Mouse (Mus musculus) stomach, postnatal 0 days (tissue): ENCODE measurements at regions not wholly inside any gene's neighbourhood (a gene's known extent, or its start where the extent isn't known, plus 50 kb on each side); places are given as distances from the start of the nearest gene placed in this dataset.

Experiments
- ATAC-seq: fragments of 200-750 bp; cut with Nextera tagmentation; 2 replicates; pipeline ENCODE4 v1.8.0; 2017; ENCODE audit not compliant: low FRiP score, low TSS enrichment
- DNase-seq: peaks from one replicate; pipeline ENCODE4 v3.0.0-alpha.2; 2016; ENCODE audit warnings: low spot score
- H3K27ac ChIP-seq: fragments of 300-500 bp; sonication (generic); replicated peaks from 2 replicates; pipeline ENCODE4 v1.5.1; 2014; ENCODE audit warnings: mild to moderate bottlenecking, control low read depth
- H3K27me3 ChIP-seq: fragments of 300-500 bp; sonication (generic); 2 replicates; pipeline ENCODE4 v1.6.1; 2014; ENCODE audit warnings: low read length; ENCODE audit not compliant: control insufficient read depth, insufficient read depth
- H3K36me3 ChIP-seq: fragments of 300-500 bp; sonication (generic); 2 replicates; pipeline ENCODE4 v1.6.1; 2014; ENCODE audit warnings: low read length, mixed read lengths; ENCODE audit not compliant: control insufficient read depth, insufficient read depth
- H3K4me1 ChIP-seq: fragments of 300-500 bp; sonication (generic); replicated peaks from 2 replicates; pipeline ENCODE4 v1.6.1; 2014; ENCODE audit warnings: antibody characterized with exemption; ENCODE audit not compliant: control insufficient read depth, insufficient read depth
- H3K4me2 ChIP-seq: fragments of 300-500 bp; sonication (generic); replicated peaks from 2 replicates; pipeline ENCODE4 v1.6.1; 2014; ENCODE audit warnings: low read depth, mild to moderate bottlenecking, control low read depth, moderate library complexity
- H3K4me3 ChIP-seq: fragments of 300-500 bp; sonication (generic); 2 replicates; pipeline ENCODE4 v1.5.1; 2014; ENCODE audit warnings: low read depth, low read length, control low read depth
- H3K9ac ChIP-seq: fragments of 300-500 bp; sonication (generic); 2 replicates; pipeline ENCODE4 v1.6.1; 2014; ENCODE audit warnings: mild to moderate bottlenecking, low read length, control low read depth, mixed read lengths
- H3K9me3 ChIP-seq: fragments of 300-500 bp; sonication (generic); 2 replicates; pipeline ENCODE4 v1.6.1; 2016; ENCODE audit warnings: low read length; ENCODE audit not compliant: control insufficient read depth
- CTCF ChIP-seq: IDR thresholded peaks from 2 replicates; pipeline ENCODE4 v1.5.1; 2016; ENCODE audit warnings: antibody characterized with exemption, low read depth, mild to moderate bottlenecking, moderate library complexity
- EP300 ChIP-seq: optimal IDR thresholded peaks from 2 replicates; pipeline ENCODE3; 2016; ENCODE audit warnings: antibody characterized with exemption
- WGBS: fragments of 180-500 bp; shearing (Covaris S2); extraction: QIAGEN DNeasy Blood & Tissue Kit; methylation state at CpG from one replicate; pipeline ENCODE4 v1.1.7; 2014; 5-methylcytosine and 5-hydroxymethylcytosine counted together

DNA sequence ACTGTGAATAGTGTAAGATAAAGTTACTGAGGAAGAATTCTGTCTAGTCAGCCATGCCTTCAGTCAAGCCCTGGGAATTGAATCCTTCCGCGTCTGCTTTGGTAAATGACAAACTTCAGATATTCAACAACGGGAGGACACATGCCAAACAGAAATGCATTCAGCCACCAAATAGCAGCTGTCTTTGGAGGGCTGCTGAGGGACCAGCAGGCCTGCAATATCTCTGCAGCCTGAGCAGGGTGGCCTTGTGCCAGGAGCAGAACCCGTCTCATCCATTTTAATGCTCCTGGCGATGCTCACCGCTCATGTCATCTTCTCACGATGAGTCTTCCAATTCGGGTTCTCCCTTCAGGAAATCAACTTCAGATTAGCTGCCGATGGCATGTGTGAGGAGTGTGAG is 87.1 kb upstream of the Pik3r1 start:
- ATAC-seq = no peak

DNA sequence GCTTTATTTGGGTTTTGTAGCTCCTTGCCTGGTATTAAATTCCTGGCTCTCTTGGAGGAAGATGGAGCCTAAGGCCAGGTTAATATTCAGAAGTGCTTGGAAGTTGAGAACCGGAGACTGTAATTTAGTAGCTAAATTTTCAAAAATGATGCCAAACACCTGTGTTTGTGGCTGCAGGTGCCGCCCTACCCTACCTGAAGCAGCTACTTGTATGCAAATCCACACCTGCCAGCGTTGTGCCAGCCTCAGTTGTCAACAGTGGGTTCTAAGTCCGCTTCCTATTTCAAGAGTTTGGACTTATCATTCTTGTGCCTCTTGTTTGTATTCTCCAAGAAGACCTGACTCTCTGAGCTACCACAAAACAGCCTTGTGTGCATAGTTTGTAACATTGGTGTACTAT is 92.7 kb upstream of the Pik3r1 start:
- Histone ChIP-seq H3K4me3 (no peak overlapping the region), H3K9ac (no peak overlapping the region), H3K4me1 (no peaks in the 10 kb centered on the region), H3K4me2 (no peak overlapping the region), H3K9me3 (no peaks in the 10 kb centered on the region), H3K27ac (no peak overlapping the region), H3K36me3 (no peaks in the 10 kb centered on the region), H3K27me3 (no peaks in the 10 kb centered on the region)
- 77% methylated on average over 4 of the region's 4 CpGs for WGBS
- DNase-seq (no peak), ATAC-seq (no peak)
- TF ChIP-seq EP300 (no peak), CTCF (no peak)

More for the DNA sequence above, 87.1 kb upstream of the Pik3r1 start:
- H3K27ac ChIP-seq = no peak overlapping the region
- H3K9me3 ChIP-seq = no peaks in the 10 kb centered on the region
- no peak overlapping the region for H3K9ac ChIP-seq
- DNase-seq = no peak
- WGBS = 59% methylated on average over 9 of the region's 9 CpGs
- no peaks in the 10 kb centered on the region for H3K27me3 ChIP-seq
- no peak overlapping the region for H3K4me3 ChIP-seq
- TF ChIP-seq EP300 (no peak), CTCF (no peak)
- H3K4me1 ChIP-seq = no peaks in the 10 kb centered on the region
- H3K36me3 ChIP-seq = no peaks in the 10 kb centered on the region
- no peak overlapping the region for H3K4me2 ChIP-seq

DNA sequence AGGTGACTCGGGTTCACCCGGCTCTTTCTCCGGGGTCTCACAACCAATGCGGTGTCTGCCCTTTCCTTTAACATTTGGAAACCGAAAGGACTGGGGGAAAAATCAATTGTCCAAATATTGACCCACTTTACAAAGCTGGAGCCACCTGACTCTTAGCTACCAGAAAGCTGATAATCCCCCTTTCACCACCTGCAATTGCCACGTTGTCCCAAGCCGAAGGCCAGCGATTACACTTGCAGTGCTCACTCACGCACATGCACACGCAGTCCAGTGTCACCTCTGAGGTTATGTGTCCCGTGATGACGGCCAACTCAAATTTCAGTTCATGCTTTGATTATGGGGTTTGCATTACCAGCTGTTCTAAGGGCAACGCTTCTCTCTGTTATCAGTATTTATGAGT is 94.0 kb upstream of the Pik3r1 start:
- DNase-seq (peak; percentile 48), ATAC-seq (peak; percentile 57)
- Histone ChIP-seq H3K4me3 (no peak overlapping the region), H3K36me3 (no peaks in the 10 kb centered on the region), H3K27ac (no peak overlapping the region), H3K4me2 (no peak overlapping the region), H3K4me1 (no peaks in the 10 kb centered on the region), H3K9ac (no peak overlapping the region), H3K27me3 (no peaks in the 10 kb centered on the region), H3K9me3 (no peaks in the 10 kb centered on the region)
- no peak for TF ChIP-seq CTCF
- TF ChIP-seq EP300 = no peak
- WGBS = 64% methylated on average over 13 of the region's 13 CpGs

DNA sequence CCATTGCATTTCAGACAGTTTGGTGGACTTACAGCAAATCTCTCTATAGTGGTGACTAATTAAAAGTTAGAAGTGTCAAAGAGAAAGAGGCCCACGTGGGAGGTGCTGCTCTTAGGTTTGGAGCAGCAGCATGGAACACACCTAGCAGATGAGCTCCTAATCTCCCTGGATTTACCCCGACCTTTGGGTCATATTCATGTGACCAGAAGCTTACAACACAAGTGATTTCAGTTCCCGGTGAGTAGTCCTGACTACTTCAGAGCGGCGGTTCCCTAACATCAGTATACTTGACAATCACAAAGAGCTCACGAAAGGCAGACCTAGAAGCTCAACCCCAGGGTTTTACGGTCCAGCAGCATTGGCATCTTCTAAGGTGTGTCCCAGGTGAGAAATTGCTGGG is 95.0 kb upstream of the Pik3r1 start:
- ATAC-seq = no peak
- 71% methylated on average over 7 of the region's 7 CpGs for WGBS

DNA sequence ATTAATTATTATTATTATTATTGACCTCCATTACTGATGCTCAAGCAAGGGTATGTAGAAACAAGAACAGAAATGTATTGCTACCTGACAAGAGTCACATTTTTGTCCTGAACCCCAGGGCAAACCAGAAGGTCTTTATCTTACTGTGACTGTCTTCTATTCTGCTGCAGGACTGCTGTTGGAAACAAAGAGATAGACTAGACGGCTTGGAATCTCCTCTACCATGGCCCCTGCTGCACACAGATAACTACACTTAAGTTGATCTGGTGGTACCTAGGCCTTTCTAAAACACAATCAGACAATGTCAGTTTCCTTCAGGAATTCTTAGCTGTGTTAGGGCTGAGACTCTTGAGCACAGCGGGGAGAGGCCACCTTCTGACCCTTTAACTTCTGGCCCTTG is 95.6 kb upstream of the Pik3r1 start:
- H3K9me3 ChIP-seq = no peaks in the 10 kb centered on the region
- no peaks in the 10 kb centered on the region for H3K27me3 ChIP-seq
- H3K4me1 ChIP-seq = no peaks in the 10 kb centered on the region
- H3K36me3 ChIP-seq = no peaks in the 10 kb centered on the region
- H3K4me3 ChIP-seq = no peak overlapping the region
- ATAC-seq (no peak), DNase-seq (no peak)
- TF ChIP-seq CTCF (no peak), EP300 (no peak)
- WGBS = 88% methylated on average over 2 of the region's 2 CpGs
- H3K9ac ChIP-seq = no peak overlapping the region
- no peak overlapping the region for H3K27ac ChIP-seq
- no peak overlapping the region for H3K4me2 ChIP-seq

More for the DNA sequence above, 95.0 kb upstream of the Pik3r1 start:
- H3K9me3 ChIP-seq = no peaks in the 10 kb centered on the region
- H3K27me3 ChIP-seq = no peaks in the 10 kb centered on the region
- H3K4me2 ChIP-seq = no peak overlapping the region
- no peak overlapping the region for H3K9ac ChIP-seq
- no peak for DNase-seq
- no peak overlapping the region for H3K4me3 ChIP-seq
- TF ChIP-seq EP300 = no peak
- no peak for TF ChIP-seq CTCF
- H3K36me3 ChIP-seq = no peaks in the 10 kb centered on the region
- no peaks in the 10 kb centered on the region for H3K4me1 ChIP-seq
- no peak overlapping the region for H3K27ac ChIP-seq

DNA sequence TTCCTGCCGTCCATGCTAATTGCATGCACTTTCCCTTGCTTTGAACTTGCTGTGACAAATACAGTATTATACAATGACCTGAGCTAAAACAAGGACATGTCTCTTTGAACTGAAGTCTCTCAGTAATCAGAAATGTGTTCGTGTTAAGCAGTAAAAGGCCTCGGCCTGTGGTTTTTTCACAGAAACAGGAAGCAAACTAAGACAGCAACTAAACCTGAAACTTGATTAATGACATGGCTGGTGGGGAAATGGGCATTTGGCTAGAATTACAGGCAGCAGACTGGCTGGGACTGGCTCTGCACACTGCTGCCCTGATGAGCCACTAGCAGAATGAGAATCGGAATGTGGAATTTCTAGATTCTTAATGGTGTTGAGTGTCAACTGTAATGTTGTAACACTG is 98.8 kb upstream of the Pik3r1 start:
- no peak for ATAC-seq
- H3K4me1 ChIP-seq = no peaks in the 10 kb centered on the region
- DNase-seq = no peak
- H3K27me3 ChIP-seq = no peaks in the 10 kb centered on the region
- no peaks in the 10 kb centered on the region for H3K36me3 ChIP-seq
- TF ChIP-seq CTCF = no peak
- TF ChIP-seq EP300 = no peak
- H3K9me3 ChIP-seq = no peaks in the 10 kb centered on the region
- WGBS = 36% methylated on average over 4 of the region's 4 CpGs
- H3K4me2 ChIP-seq = no peak overlapping the region
- H3K4me3 ChIP-seq = no peak overlapping the region
- H3K9ac ChIP-seq = no peak overlapping the region
- no peak overlapping the region for H3K27ac ChIP-seq
